Mouse (Mus musculus) lung, embryonic 16.5 days (tissue): ENCODE data around the gene Cd72. TPM values are rescaled to one million over a fixed set of nuclear protein-coding genes. Genes with fewer than 3 reads are reported as not detected.

Experiments used
- ATAC-seq: fragments of 200-750 bp; cut with Nextera tagmentation; 2 replicates; pipeline ENCODE4 v1.8.0; 2017; ENCODE audit warnings: low read depth, mild to moderate bottlenecking, moderate library complexity
- H3K27ac ChIP-seq: fragments of 300-500 bp; sonication (generic); 2 replicates; pipeline ENCODE4 v1.5.1; 2014; ENCODE audit warnings: mild to moderate bottlenecking, control low read depth, low read length
- H3K27me3 ChIP-seq: fragments of 300-500 bp; sonication (generic); 2 replicates; pipeline ENCODE4 v1.6.1; 2014; ENCODE audit warnings: low read depth, low read length, mixed read lengths; ENCODE audit not compliant: control insufficient read depth, insufficient read depth
- H3K36me3 ChIP-seq: fragments of 300-500 bp; sonication (generic); 2 replicates; pipeline ENCODE4 v1.6.1; 2014; ENCODE audit warnings: low read length; ENCODE audit not compliant: control insufficient read depth, insufficient read depth
- H3K4me1 ChIP-seq: fragments of 300-500 bp; sonication (generic); replicated peaks from 2 replicates; pipeline ENCODE4 v1.6.1; 2014; ENCODE audit warnings: low read length, mixed read lengths; ENCODE audit not compliant: control insufficient read depth, insufficient read depth
- H3K4me2 ChIP-seq: fragments of 300-500 bp; sonication (generic); 2 replicates; pipeline ENCODE4 v1.6.1; 2014; ENCODE audit warnings: low read depth, low read length, control low read depth
- H3K4me3 ChIP-seq: fragments of 300-500 bp; sonication (generic); 2 replicates; pipeline ENCODE4 v1.5.1; 2014; ENCODE audit warnings: mild to moderate bottlenecking, low read length, control low read depth
- H3K9ac ChIP-seq: fragments of 300-500 bp; sonication (generic); 2 replicates; pipeline ENCODE4 v1.6.1; 2014; ENCODE audit warnings: low read length, control low read depth
- H3K9me3 ChIP-seq: fragments of 300-500 bp; sonication (generic); 2 replicates; pipeline ENCODE4 v1.6.1; 2016; ENCODE audit warnings: low read length; ENCODE audit not compliant: control insufficient read depth
- WGBS: fragments of 180-500 bp; shearing (Covaris S2); extraction: QIAGEN DNeasy Blood & Tissue Kit; methylation state at CpG from one replicate; pipeline ENCODE4 v1.1.7; 2014; 5-methylcytosine and 5-hydroxymethylcytosine counted together
- polyA plus RNA-seq: library from polyadenylated mRNA; unstranded; fragments of >200 nt; fragmentation: Nextera tagmentation; extraction: Ambion mirVana; gene quantifications from 2 replicates; pipeline ENCODE4 v1.2.1, GENCODE M21; 2015

Gene Cd72
- polyA plus RNA-seq, 1 experiment from 2014 or later = 2.0 TPM

GRCm38 (mm10) chr4:43465935-43466334 lies 11.5 kb upstream of the Cd72 start:
- Histone ChIP-seq H3K27me3 (no peaks in the 10 kb centered on the region), H3K36me3 (no peaks in the 10 kb centered on the region), H3K9ac (no peak overlapping the region), H3K9me3 (no peaks in the 10 kb centered on the region), H3K4me2 (no peak overlapping the region), H3K4me1 (no peaks in the 10 kb centered on the region), H3K4me3 (no peak overlapping the region), H3K27ac (no peak overlapping the region)
- WGBS = 76% methylated on average over 6 of the region's 6 CpGs
- no peak for ATAC-seq

DNA sequence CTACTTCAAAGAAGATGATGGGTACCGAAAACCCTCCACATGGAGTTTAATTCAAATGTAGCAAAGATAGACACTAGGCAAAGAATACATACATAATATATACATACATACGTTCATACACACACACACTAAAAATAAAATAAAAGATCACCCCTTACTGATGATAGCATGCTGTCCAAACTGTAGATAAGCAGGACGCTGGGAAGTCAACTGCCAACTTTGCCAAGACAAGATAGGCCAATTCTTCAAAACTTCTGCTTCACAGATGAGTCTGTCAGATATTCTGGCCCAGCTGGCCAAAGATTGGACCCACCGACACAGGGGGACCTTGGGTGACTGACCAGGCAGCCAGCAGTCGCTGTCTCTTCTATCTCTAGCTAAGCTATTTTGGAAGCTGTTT lies 8.7 kb upstream of the Cd72 start:
- H3K4me1 ChIP-seq = no peaks in the 10 kb centered on the region
- H3K36me3 ChIP-seq = no peaks in the 10 kb centered on the region
- no peak overlapping the region for H3K4me2 ChIP-seq
- no peak for ATAC-seq
- no peak overlapping the region for H3K27ac ChIP-seq
- WGBS = 83% methylated on average over 5 of the region's 5 CpGs
- H3K4me3 ChIP-seq = no peak overlapping the region
- no peaks in the 10 kb centered on the region for H3K9me3 ChIP-seq
- H3K27me3 ChIP-seq = no peaks in the 10 kb centered on the region
- H3K9ac ChIP-seq = no peak overlapping the region

GRCm38 (mm10) chr4:43457124-43457523 lies 2.7 kb upstream of the Cd72 start:
- H3K36me3 ChIP-seq = no peaks in the 10 kb centered on the region
- no peak overlapping the region for H3K4me3 ChIP-seq
- no peak for ATAC-seq
- no peak overlapping the region for H3K9ac ChIP-seq
- 11% methylated on average over 8 of the region's 8 CpGs for WGBS
- H3K27me3 ChIP-seq = peaks cover 22% of the 10 kb centered on the region
- no peak overlapping the region for H3K27ac ChIP-seq
- H3K4me2 ChIP-seq = no peak overlapping the region
- no peaks in the 10 kb centered on the region for H3K9me3 ChIP-seq
- H3K4me1 ChIP-seq = peaks cover 15% of the 10 kb centered on the region

GRCm38 (mm10) chr4:43456470-43456869 lies 2.0 kb upstream of the Cd72 start:
- WGBS = 20% methylated on average over 4 of the region's 4 CpGs
- Histone ChIP-seq H3K27me3 (peaks cover 25% of the 10 kb centered on the region), H3K27ac (no peak overlapping the region), H3K9me3 (peaks cover under 1% of the 10 kb centered on the region; the same call in 1 of the 2 replicates), H3K36me3 (no peaks in the 10 kb centered on the region), H3K4me3 (no peak overlapping the region), H3K4me1 (peaks cover 15% of the 10 kb centered on the region), H3K9ac (no peak overlapping the region), H3K4me2 (no peak overlapping the region)
- ATAC-seq = no peak

GRCm38 (mm10) chr4:43453413-43453812 lies 1.0 kb downstream of the Cd72 start:
- peaks cover 25% of the 10 kb centered on the region for H3K27me3 ChIP-seq

GRCm38 (mm10) chr4:43452315-43452714 lies 2.1 kb downstream of the Cd72 start:
- H3K36me3 ChIP-seq = peaks cover 5% of the 10 kb centered on the region
- no peak overlapping the region for H3K4me3 ChIP-seq
- no peak overlapping the region for H3K27ac ChIP-seq
- H3K9me3 ChIP-seq = peaks cover 3% of the 10 kb centered on the region; the same call in 1 of the 2 replicates
- peaks cover 25% of the 10 kb centered on the region for H3K27me3 ChIP-seq
- H3K4me1 ChIP-seq = peaks cover 15% of the 10 kb centered on the region
- no peak overlapping the region for H3K9ac ChIP-seq
- WGBS = 47% methylated on average over 11 of the region's 11 CpGs
- no peak overlapping the region for H3K4me2 ChIP-seq
- 0 out of 2 replicates have a peak, but pooled peaks have one; percentile 13 for ATAC-seq

More at GRCm38 (mm10) chr4:43453413-43453812, 1.0 kb downstream of the Cd72 start:
- ATAC-seq = no peak
- Histone ChIP-seq H3K4me2 (peak overlapping the region; percentile 45), H3K4me3 (peak overlapping the region; percentile 17), H3K27ac (no peak overlapping the region), H3K4me1 (peaks cover 15% of the 10 kb centered on the region), H3K9ac (peak overlapping the region; percentile 39), H3K36me3 (no peaks in the 10 kb centered on the region), H3K9me3 (peaks cover 3% of the 10 kb centered on the region; the same call in 1 of the 2 replicates)
- WGBS = 2% methylated on average over 17 of the region's 18 CpGs

- 89% methylated on average over 3 of the region's 3 CpGs for WGBS
- H3K27ac ChIP-seq = no peak overlapping the region
- H3K36me3 ChIP-seq = peaks cover 24% of the 10 kb centered on the region
- no peak overlapping the region for H3K4me3 ChIP-seq
- H3K27me3 ChIP-seq = peaks cover 11% of the 10 kb centered on the region
- no peak overlapping the region for H3K4me2 ChIP-seq
- H3K9me3 ChIP-seq = peaks cover 3% of the 10 kb centered on the region; the same call in 1 of the 2 replicates
- no peak overlapping the region for H3K9ac ChIP-seq
- no peak for ATAC-seq
- peaks cover 15% of the 10 kb centered on the region for H3K4me1 ChIP-seq
These were observed 5.9 kb downstream of the Cd72 start for GRCm38 (mm10) chr4:43448554-43448953.

DNA sequence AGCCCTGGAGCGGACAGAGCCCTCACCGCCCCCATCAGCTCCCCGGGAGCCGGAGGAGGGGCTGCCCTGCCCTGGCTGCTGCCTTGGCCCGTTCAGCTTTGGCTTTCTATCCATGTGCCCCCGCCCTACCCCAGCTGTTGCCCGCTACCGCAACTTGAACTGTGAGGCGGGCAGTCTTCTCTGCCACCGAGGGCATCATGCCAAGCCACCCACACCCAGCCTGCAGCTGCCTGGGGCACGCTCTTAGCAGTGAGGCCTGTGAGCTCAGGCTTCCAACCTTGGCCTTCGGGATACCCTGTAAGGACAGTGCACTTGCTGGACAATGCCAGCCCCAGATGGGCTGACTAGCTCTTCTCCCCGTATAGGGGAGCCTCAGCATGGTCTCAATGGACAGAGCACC lies 7.2 kb downstream of the Cd72 start:
- ATAC-seq = no peak
- Histone ChIP-seq H3K27ac (no peak overlapping the region), H3K4me3 (no peak overlapping the region), H3K9me3 (peaks cover 3% of the 10 kb centered on the region; the same call in 1 of the 2 replicates), H3K4me1 (peaks cover 11% of the 10 kb centered on the region), H3K27me3 (peaks cover 4% of the 10 kb centered on the region; the same call in 1 of the 2 replicates), H3K4me2 (no peak overlapping the region), H3K36me3 (peaks cover 24% of the 10 kb centered on the region), H3K9ac (no peak overlapping the region)
- 84% methylated on average over 13 of the region's 13 CpGs for WGBS

DNA sequence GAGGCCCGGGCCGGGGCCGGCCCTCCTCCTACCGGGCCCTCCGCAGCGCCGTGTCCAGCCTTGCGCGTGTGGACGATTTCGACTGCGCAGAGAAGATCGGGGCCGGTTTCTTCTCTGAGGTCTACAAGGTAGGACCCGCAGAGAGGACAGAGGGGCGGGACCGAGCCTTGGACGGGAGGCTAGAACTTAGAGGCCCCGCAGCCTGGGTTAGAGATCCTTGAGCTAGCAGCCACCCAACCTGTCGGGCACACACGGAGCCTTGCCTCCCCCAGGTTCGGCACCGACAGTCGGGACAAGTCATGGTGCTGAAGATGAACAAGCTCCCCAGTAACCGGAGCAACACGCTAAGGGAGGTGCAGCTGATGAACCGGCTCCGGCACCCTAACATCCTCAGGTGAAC lies 10.9 kb downstream of the Cd72 start:
- peak overlapping the region; percentile 98 for H3K9ac ChIP-seq
- peak overlapping the region; percentile 95 for H3K4me3 ChIP-seq
- H3K36me3 ChIP-seq = peaks cover 24% of the 10 kb centered on the region
- H3K27ac ChIP-seq = peak overlapping the region; percentile 91
- H3K4me1 ChIP-seq = peaks cover 11% of the 10 kb centered on the region
- H3K9me3 ChIP-seq = no peaks in the 10 kb centered on the region
- ATAC-seq = no peak; the same call in 1 of the 2 replicates
- WGBS = 2% methylated on average over 26 of the region's 28 CpGs
- peak overlapping the region; percentile 92 for H3K4me2 ChIP-seq
- no peaks in the 10 kb centered on the region for H3K27me3 ChIP-seq
